Mouse (Mus musculus) left cerebral cortex, postnatal 10 days (tissue): Measurements from ENCODE around the gene Cc2d1a. TPM values are rescaled to one million over a fixed set of nuclear protein-coding genes. Genes with fewer than 3 reads are reported as not detected.

ENCODE experiments used
- DNase-seq, 2 experiments: peaks; one replicate each; pipeline ENCODE4 v3.0.0; 2021 to 2022; ENCODE audit warnings: low spot score in 2 of 2, mixed read lengths in 1 of 2; ENCODE audit errors: extremely low spot score in 1 of 2
- intact Hi-C: fragments of 180-260 bp; cut with DNase I; formaldehyde crosslinking; loops from one replicate; pipeline ENCODE4 v1.15.1; 2025
- total RNA-seq, 2 experiments: library from RNA; stranded (reverse); gene quantifications; 2 replicates each; pipeline ENCODE4 v1.2.3; 2021

Cc2d1a gene
- 10 to 100 TPM; 66.7 to 70.7 TPM for total RNA-seq

DNA sequence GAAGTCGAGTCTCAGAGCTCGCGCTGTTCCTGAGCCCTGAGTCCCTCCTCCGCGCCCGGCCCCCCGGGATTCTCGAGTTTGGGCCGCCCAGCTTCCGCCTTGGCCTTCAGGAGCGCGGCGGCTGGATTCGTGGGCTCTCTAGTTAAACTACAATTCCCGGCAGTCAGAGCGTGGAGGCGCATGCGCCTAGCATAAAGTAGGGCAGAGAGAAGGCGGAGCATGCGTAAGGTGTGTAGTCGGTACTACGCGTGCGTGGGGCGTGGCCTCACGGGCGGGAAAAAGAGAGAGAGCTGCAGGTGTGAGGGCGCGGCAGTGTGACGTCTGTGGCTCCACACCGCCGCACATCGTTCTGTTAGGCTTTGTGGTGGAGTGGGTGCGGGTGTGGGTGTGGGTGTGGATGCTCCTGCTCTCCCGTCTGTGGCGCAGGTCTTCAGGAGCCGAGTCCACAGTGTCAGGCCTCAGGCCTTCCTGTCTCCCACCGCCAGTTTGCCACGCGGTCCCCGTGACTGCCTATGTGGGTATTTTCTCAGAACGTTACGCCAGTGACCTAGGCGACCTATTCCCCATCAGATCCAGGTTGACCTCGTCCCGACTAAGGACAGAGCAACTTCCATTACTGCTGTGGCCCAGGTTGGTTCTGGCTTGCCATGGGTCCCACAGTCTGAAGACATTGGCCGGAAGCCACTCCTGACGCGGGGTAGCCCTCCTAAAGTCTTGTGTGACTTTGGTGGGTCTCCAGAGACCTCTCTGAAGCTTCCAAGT is at the start of gene Cc2d1a, which contains the start of gene 4930432K21Rik:
Gene Cc2d1a (minus strand): TSS at position 168 of the 762 bp plus-strand sequence.
Gene 4930432K21Rik (plus strand): TSS at position 257 of the 762 bp plus-strand sequence.
- intact Hi-C loops: no loop called here
- DNase-seq: peak; percentile 94 to 95

DNA sequence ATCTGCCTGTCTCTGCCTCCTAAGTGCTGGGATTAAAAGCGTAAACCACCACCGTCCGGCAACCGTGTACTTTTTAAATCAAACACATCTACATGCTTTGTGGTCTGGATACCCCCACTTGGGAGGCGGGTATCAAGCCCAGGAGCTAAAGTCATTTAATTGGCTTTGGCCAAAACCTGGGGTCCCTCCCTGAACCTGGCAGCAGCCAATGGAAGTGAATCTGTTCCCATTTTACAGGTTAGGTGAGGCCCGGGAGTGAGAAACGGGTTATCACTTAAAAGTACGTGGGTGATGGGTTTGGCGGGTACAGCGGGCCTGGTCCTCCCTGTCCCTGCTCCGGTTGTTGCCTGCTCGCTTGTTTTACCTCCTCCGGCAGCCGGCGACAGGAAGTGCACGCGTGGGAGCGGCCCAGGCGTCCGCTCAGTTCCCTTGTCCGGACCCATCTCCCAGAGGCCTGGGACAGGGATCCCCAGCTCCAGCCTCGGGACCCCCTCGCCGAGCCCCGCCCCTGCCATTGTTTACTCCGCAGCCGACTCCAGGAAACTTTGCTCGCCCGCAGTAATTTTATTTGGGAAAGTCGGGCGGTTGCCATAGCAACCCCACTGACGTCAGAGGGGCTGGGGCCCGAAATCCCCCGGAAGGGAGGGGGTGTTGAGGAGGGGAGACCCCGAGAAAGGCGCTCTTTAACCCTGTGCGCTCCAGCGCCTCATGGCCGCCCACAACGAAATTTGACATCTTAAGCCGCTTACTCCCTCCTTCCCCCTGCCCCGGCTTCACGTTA is 49.6 kb upstream of the Cc2d1a start:
- peak; percentile 83 to 93 for DNase-seq
- intact Hi-C loops: no loop called here

DNA sequence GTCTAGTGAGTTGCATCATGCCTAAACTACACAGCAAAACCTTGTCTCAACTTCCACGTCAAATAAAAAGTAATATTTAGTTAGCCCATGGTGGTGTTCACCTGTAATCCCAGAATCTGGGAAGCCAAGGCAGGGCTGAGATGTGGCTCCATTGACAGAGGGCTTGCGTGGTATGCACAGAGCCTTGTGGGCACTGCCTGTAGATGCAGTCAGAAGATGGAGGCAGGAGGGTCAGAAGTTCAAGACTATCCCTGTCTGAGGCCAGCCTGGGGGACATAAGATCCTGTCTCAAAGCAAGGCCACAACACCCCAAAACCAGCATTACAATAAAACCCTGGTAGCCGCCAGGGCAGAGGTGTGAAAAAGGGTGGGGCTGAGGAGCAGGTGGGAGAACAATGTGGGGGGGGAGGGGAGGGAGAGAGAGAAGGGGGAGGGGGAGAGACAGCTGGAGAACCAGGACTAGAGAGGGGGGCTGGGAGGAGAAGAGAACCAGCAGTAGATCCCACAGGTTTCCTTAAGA is 46.5 kb upstream of the Cc2d1a start:
- intact Hi-C loops: no loop called here
- no peak for DNase-seq

DNA sequence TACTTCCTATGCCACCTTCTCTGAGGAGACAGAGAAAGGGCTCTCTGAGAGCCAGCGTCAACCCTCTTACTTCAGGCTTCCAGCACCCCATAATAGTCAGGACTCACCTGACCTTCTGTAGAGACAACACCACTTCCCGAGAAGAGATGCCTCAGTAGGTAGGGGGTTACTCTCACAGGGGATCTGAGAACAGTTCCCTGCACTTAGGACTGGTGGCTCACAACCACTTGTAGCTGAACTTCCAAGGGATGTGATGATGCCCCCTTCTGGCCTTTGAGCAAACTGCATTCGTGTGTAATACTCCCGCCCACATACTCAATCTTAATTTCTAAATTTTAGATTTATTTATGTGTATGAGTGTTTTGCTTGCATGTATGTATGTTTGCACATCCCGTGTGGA is 45.8 kb upstream of the Cc2d1a start:
- no peak for DNase-seq
- intact Hi-C loops: no loop called here

DNA sequence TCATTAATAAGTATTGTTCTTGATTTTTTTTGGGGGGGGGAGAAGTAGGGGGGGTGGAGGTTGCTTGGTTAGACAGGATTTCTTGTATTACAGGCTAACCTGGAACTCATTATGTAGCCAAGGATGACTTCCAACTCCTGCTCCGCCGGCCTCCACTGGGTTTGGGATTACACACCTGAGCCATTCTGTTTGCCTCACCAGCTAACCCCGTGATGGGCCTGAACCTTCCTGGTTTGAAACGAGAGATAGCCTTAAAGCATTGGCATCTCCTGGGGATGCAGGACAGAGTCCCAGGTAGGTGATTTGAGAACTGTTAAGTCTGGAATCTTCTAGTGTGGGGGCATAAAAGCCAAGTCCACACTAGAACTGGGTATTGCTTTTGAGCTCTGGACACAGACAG is 45.4 kb upstream of the Cc2d1a start:
- intact Hi-C loops: no loop called here
- DNase-seq: no peak

DNA sequence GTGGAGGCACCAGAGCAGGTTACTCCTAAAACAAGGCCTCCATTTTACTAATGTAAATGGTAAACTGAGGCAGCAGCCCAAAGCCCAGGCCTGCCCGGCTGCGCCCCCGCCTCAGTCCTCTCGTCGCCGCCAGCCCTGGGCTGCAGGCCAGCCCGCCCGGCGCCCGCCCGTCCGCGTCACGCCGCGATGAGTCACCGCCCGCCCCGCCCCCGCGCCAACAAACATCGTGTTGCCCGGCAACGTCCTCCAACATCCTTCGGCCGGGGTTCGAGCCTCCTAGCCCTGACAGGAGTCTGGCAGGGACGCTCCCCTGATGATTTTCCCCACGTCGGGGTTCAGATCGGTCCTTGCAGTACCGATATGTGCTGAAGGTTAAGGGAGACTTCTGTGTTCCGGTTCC is 44.8 kb upstream of the Cc2d1a start:
- intact Hi-C loops: no loop called here
- DNase-seq: peak in 1 of 2 experiments; percentile 92

DNA sequence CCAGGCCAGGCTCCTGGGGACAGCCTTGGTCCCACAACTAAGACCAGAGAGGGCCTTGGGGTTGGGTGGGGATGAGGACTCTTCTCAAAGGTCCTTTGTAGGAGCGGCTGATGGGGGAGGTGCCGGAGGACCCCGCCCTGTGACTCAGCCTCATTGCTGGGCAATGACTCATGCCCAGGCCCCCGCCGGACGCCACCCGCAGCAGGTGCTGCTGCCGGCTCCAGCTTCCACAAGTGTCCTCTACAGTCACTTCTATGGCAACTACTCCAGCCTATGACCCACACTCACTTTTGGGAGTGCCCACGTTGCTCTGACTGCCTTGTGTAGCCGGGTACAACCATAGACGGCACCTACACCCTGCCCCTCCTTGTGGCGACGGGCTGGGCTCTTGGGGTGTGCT is 44.3 kb upstream of the Cc2d1a start:
- DNase-seq: peak in 1 of 2 experiments; percentile 83
- intact Hi-C loops: no loop called here

DNA sequence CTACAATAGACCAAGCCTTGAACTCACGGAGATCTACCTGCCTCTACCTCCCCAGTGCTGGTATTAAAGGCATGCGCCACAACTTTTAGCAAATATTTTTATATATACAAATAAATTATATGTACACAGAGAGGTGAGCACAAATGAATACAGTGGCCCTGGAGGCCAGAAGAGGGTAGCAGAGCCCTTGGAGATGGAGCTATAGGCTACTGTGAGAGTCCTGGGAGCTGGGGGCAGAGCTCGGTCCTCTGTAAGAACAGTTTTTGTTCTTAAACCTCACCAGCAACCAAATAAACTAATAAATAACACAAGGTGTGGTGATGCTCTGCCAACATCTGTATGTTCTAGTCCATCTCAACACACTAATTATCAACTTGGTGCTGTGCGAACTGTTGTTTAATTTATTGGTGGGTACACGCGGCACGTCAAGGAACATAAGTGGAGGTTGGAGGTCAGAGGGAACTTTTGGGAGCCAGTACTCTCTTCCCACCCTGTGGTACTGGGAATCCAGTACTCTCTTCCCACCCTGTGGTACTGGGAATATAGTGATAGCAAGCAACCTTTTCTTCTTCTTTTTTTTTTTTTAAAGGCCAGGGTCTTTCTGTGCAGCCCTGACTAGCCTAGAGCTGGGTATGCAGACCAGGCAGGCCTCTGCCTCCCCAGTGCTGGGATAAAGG is 42.6 kb upstream of the Cc2d1a start:
- DNase-seq: no peak
- intact Hi-C loops: no loop called here

DNA sequence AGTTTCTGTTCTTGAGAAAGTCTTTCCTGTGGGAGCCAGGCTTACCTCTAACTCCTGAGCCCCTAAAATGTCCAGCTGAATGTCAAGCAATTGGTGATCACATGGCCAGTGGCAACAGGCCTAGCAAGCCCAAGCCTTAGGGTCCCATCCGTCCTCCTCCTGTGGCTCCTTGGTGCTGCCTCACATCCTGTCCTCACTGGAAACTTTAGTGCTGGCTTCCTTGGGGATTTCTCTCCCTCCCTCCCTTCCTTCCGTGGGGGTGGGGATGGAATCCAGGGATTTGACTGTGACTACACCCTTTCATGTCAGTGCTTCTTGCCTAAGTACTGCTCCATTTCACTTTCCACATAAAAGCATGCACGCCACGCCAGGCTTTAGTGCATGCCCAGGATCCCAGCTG is 41.9 kb upstream of the Cc2d1a start:
- intact Hi-C loops: loop anchor here (5.0 kb wide), 1 partner anchor 168 kb away; no protein-coding TSS in a partner anchor

DNA sequence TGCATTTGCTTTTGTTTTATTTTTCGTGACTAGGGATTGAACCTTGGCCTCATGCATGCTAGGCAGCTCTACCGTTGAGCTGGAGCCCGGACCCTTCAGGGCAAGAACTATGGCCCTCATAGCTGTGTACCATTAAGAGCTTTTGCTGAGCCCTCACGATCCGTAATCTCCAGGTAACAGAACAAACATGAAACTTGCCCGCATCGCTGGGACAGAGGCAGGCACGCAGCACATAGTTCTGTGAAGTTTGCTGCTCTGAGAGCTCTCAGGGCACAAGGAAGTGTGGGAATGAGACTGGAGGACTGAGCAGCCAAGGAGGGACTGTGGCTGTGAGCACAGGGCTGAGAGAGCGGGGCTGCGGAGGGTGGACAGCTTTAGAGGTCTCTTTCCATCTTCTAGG is 40.9 kb upstream of the Cc2d1a start:
- DNase-seq: no peak
- intact Hi-C loops: loop anchor here (5.0 kb wide), 1 partner anchor 169 kb away; no protein-coding TSS in a partner anchor

More for the DNA sequence above, 41.9 kb upstream of the Cc2d1a start:
- DNase-seq: peak in 1 of 2 experiments; percentile 63

DNA sequence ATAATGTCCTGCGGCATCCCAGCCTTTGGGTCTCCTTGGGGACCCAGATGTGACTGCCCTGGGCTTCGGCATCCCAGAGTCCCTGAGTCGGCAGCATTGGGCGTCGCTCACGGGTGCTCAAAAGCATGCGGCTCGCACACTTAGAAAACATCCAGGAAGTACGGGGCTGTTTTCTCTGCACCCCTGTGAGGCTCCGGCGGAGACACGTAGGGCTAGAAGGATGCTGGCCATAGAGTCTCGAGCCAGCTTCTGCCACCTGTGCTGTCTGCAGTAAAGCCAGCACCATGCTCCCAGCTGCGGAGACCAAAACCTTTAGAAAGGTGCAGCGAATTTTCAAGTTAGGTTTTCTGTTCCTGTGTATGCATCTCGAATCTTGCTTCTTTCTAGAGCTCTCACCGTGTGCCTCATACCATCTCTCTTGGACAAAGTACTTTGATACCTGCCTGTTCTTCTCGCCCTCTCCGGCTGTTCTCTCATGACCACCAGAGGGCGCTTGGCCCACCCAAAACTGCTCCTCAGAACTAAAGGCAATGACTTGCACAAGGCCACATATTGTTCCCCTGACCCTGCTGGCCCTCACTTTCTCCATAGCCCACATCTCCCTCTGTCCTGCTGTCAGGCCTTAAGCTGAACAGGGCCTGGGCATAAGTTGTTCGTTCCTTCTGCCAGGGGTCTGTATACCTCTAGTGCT is 39.5 kb upstream of the Cc2d1a start:
- intact Hi-C loops: loop anchor here (2.0 to 5.0 kb wide), 2 partner anchors 22 to 170 kb away; no protein-coding TSS in a partner anchor

DNA sequence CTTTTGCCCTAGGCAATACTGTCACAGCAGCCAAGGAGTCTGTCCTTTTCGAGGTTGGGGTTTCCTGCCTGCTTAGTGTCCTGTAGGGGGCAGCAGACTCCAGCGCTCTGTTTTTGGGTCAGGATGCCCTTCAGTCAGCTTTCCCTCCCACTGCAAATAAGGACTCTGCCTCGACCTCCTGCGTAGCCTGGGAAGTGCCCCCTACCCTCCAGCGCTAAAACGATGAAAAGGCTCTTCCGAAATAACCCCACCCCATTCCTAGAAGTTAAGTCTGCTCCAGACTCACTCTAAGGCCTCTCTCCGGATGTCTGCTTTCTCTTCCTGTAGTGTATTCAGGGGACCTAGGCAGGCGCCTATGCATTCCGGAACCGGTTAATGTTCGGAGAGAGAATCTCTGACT is 38.8 kb upstream of the Cc2d1a start:
- DNase-seq: peak; percentile 70 to 74
- intact Hi-C loops: loop anchor here (2.0 to 5.0 kb wide), 2 partner anchors 22 to 171 kb away; no protein-coding TSS in a partner anchor

More for the DNA sequence above, 39.5 kb upstream of the Cc2d1a start:
- peak in 1 of 2 experiments; percentile 47 for DNase-seq

DNA sequence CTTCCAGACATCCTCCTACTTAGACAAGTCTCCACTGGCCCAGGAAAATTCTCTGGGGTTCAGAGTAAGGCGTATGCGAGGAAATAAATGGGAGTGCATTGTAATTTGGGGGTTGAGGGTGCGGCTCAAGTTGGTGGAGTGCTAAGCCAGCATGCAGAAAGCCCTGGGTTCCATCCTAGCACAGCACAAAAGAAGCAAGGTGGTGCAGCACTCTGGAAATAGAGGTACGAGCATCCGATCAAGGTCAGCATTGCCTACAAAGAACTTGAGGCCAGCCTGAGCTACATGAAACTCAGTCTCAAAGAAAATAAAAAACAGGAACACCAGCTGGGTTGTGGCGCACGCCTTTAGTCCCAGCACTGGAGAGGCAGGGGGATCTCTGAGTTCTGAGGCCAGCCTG is 37.4 kb upstream of the Cc2d1a start, which contains the start of gene Nanos3:
Gene Nanos3 (minus strand): TSS at position 101 of the 400 bp plus-strand sequence.
- DNase-seq: no peak
- intact Hi-C loops: loop anchor here (5.0 kb wide), 1 partner anchor 172 kb away; no protein-coding TSS in a partner anchor

DNA sequence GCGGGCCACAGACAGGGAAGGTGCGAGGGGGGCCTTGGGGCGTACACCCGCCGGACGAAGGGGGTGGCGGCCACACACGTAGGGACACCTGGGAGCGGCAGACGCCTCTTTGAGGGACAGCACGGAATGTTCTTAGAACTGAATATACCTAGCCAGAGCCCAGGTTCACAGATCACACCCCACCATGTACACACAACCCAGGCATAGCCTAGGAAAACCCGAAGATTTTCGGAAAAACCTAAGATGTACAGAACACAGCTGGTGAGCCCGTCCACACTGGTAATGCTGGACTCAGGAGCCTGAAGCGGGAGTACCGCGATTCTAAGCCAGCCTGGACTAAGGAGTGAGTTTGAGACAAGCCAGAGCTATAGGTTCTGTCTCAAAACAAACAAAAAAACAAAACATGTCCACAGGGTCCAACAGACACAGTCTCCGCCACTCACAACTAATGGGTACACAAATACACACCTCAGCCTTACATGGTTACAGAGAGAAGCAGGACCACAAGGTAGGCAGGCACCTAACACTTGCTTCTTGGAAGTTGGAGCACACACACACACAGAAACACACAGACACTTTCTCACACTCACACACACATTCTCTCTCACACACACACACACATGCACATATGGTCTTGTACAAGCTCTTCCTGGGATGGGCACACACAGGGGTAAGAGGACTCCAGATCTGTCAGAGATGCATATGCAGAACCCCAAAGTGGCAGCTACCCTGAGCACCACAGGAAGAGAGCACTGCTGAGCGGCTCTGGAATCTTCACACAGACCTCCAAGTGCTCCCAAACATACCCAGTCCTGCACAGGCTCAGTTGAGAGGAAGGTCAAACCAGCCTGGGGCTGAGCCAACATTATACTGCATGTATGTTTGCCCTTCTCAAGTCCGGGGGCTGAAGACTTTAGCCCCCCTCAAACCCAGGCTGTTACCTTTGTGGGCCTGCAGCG is 36.6 kb upstream of the Cc2d1a start:
- intact Hi-C loops: loop anchor here (5.0 kb wide), 1 partner anchor 173 kb away; no protein-coding TSS in a partner anchor
- no peak for DNase-seq

DNA sequence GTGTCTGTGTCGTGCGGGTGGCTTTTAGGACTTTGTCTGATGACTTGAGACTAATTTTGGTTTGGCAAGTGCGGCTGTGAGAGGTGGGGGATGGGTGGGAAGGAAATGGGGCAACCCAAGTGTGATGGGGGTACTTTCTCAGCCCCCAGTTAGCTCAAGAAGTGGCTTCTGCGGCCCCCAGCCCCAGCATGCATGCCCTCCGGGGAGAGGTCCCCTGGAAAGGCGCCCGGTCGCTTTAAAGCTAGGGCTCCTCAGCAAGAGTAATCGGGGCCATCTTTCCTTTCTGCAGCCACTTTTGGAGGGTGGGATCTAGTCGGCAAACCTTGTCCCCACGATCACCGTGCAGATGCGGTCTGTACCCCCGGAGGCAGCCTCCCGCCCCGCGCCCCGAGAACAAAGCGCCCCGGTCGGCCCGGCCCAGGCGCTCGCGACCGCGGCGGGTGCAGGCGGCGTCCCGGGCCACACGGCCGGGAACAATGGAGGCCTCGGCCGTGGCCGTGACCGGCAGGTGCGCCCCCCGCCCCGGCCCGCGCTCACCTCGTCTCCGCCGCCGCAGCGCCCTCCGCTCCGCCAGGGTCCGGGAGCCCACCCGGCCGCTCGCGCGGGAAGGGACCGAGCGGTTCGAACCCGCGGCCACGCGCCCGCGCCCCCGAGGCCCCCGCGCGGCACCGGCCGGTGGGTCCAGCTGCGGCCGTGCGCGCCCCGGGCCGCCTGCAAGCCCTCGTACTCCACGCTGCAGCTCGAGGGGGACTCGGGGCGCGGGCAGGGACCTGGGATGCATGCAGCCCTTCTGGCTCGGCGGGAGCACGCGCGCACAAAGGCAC is 35.7 kb upstream of the Cc2d1a start:
- intact Hi-C loops: no loop called here
- peak in 1 of 2 experiments; percentile 68 for DNase-seq

DNA sequence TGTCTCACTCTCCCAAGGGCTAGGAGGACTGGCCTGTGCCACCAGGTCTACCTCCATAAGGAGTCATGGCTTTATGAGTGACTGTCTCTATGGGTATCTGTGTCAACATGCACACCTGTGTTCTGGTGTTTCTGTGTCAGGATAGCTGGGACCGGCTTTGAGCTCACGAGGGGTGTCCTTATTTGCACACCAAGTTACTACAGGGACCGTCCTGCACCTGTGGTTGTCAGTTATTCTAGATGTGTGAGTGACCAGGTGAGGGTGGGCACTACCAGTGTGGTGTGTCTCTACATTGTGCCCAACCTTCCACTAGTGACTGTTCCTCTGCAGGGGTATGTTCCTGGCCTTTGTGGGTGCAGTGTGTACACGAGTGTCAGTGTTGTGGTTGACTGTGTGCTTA is 35.1 kb upstream of the Cc2d1a start:
- intact Hi-C loops: no loop called here
- no peak for DNase-seq
